9 mouse cellular contexts compared by ENCODE assay signal in the genomic region with DNA sequence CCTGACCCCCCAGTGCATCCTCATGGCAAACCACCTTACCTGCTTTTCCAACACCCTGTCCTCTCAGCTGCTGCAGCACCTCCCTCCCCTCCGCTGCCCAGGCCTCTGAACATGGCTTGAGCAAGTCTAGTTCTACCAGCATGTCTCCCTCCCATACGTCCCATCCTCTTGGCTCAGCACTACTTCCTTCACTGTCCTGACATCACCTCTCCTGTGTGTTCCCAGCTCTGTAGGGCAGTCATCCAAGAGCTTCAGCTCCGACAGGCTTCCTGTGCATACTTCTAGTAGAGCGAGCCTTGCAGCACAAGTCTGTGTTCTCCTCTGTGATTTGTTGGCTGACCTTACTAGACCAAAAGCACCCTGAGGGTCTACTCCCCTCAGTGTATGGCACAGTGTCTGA. TPM values are rescaled to one million over a fixed set of nuclear protein-coding genes. Genes with fewer than 3 reads are reported as not detected.
A peak's percentile ranks its signal among the peaks of the same experiment; 100 is the strongest.
DNase-seq lines count a peak whose midpoint lies in the region; ATAC-seq lines count a peak whose summit lies in the region.
"Had no signal": no experiment of that assay in that cellular context is flagged by ENCODE, and none has a peak within 500 bp of the region (broad histone marks: within the 10 kb centered on the region; RNA-seq: fewer than 3 reads in every experiment).

No protein-coding gene starts in this region.

- H3K4me1 ChIP-seq in heart, embryonic 10.5 days = peaks cover 15% of the 10 kb centered on the region; the same call in 1 of the 2 replicates

- no peaks in the 10 kb centered on the region for H3K9me3 ChIP-seq in heart, embryonic 10.5 days

- DNase-seq in heart, adult 11 months = peak; percentile 98
- no peak for DNase-seq in heart, embryonic 10.5 days (ENCODE audit: low spot score)
- peak; percentile 67 to 75 for DNase-seq in cerebellum, postnatal 10 days
- DNase-seq in kidney, adult 18-20 months = peak; percentile 66
- peak; percentile 63 for DNase-seq in lung, postnatal 14 days
- DNase-seq in natural killer cell, adult 2 months (ENCODE audit: low spot score in 2 of 2) = no peak
- no peak for DNase-seq in B cell, adult 2 months

- H3K27me3 ChIP-seq in heart, embryonic 10.5 days (ENCODE audit: insufficient read depth, poor library complexity, severe bottlenecking) = no peaks in the 10 kb centered on the region

- ATAC-seq in megakaryocyte-erythroid progenitor cell, adult 5-6 weeks (replicated peaks; ENCODE audit: low FRiP score, low TSS enrichment, poor library complexity, severe bottlenecking) = no peak

- no peak overlapping the region for H3K4me3 ChIP-seq in heart, embryonic 10.5 days

- H3K27ac ChIP-seq in heart, embryonic 10.5 days = no peak overlapping the region

- peaks cover 85% of the 10 kb centered on the region for H3K36me3 ChIP-seq in heart, embryonic 10.5 days

- WGBS in heart, embryonic 10.5 days = 87% methylated on average over 4 of the region's 4 CpGs

RNA-seq across cellular contexts. Expression of gene Degs2, which starts 27.6 kb away (rescaled TPM):
- polyA plus RNA-seq in heart, embryonic 10.5 days (2016; fragmentation: Nextera tagmentation; extraction: Ambion mirVana) = 0.39 and 0.94 TPM in 2 replicates
- total RNA-seq in megakaryocyte-erythroid progenitor cell, adult 5-6 weeks (2014; fragmentation: Nextera tagmentation) = not detected in 2 replicates
- total RNA-seq in megakaryocyte-erythroid progenitor cell, adult 5-6 weeks (2017) = not detected in 2 replicates
- total RNA-seq: neutrophil, adult 5-6 weeks had no signal

Comparison
In these comparisons a context has a peak if more than half of its experiments do, and no peak if none do; other contexts are left out.
1. DNase-seq: peak in heart, adult 11 months (single experiment), cerebellum, postnatal 10 days (2 of 2), kidney, adult 18-20 months (single experiment) and lung, postnatal 14 days (single experiment); none in heart, embryonic 10.5 days (single experiment), natural killer cell, adult 2 months (0 of 2) and B cell, adult 2 months (0 of 2).